Mouse (Mus musculus) heart, embryonic 14.5 days (tissue): Measurements from ENCODE around the gene Tfeb. TPM values are rescaled to one million over a fixed set of nuclear protein-coding genes. Genes with fewer than 3 reads are reported as not detected.

Source experiments
- ATAC-seq: fragments of 200-750 bp; cut with Nextera tagmentation; 2 replicates; pipeline ENCODE4 v1.8.0; 2017; ENCODE audit warnings: low read depth, moderate TSS enrichment; ENCODE audit not compliant: insufficient number of reproducible peaks, insufficient read depth, low FRiP score
- H3K27ac ChIP-seq, 2 experiments: fragments of 200-500 bp in 1 of 2; fragments of 300-500 bp in 1 of 2; sonication (generic) in 1 of 2; replicated peaks in 1 of 2; 2 replicates each; pipeline ENCODE4 v1.5.1; 2012 to 2014; ENCODE audit warnings: low read depth in 2 of 2, low read length in 2 of 2, control low read depth in 1 of 2, mild to moderate bottlenecking in 1 of 2, mixed read lengths in 1 of 2; ENCODE audit not compliant: control insufficient read depth in 1 of 2, insufficient read depth in 1 of 2
- H3K27me3 ChIP-seq: fragments of 300-500 bp; sonication (generic); 2 replicates; pipeline ENCODE4 v1.6.1; 2014; ENCODE audit warnings: mild to moderate bottlenecking, low read length, control low read depth; ENCODE audit not compliant: control insufficient read depth, insufficient read depth
- H3K36me3 ChIP-seq: fragments of 300-500 bp; sonication (generic); 2 replicates; pipeline ENCODE4 v1.6.1; 2014; ENCODE audit warnings: mild to moderate bottlenecking, control low read depth, low read length, mixed read lengths; ENCODE audit not compliant: control insufficient read depth, insufficient read depth
- H3K4me1 ChIP-seq, 2 experiments: fragments of 200-500 bp in 1 of 2; fragments of 300-500 bp in 1 of 2; sonication (generic) in 1 of 2; 2 replicates each; pipeline ENCODE4 v1.6.1; 2012 to 2014; ENCODE audit warnings: low read length in 2 of 2, control low read depth in 1 of 2, mixed read lengths in 1 of 2; ENCODE audit not compliant: control insufficient read depth in 2 of 2, insufficient read depth in 2 of 2
- H3K4me2 ChIP-seq: fragments of 300-500 bp; sonication (generic); 2 replicates; pipeline ENCODE4 v1.6.1; 2014; ENCODE audit warnings: mild to moderate bottlenecking, low read length
- H3K4me3 ChIP-seq, 2 experiments: fragments of 200-500 bp in 1 of 2; fragments of 300-500 bp in 1 of 2; sonication (generic) in 1 of 2; 2 replicates each; pipeline ENCODE4 v1.5.1; 2012 to 2014; ENCODE audit warnings: low read length in 2 of 2, mild to moderate bottlenecking in 2 of 2, control low read depth in 1 of 2, low read depth in 1 of 2, moderate library complexity in 1 of 2; ENCODE audit not compliant: control insufficient read depth in 1 of 2, insufficient read depth in 1 of 2
- H3K9ac ChIP-seq: fragments of 300-500 bp; sonication (generic); 2 replicates; pipeline ENCODE4 v1.6.1; 2014; ENCODE audit warnings: mild to moderate bottlenecking, low read length
- H3K9me3 ChIP-seq: fragments of 300-500 bp; sonication (generic); 2 replicates; pipeline ENCODE4 v1.6.1; 2016; ENCODE audit warnings: low read length, control low read depth; ENCODE audit not compliant: control insufficient read depth
- WGBS: fragments of 180-500 bp; shearing (Covaris S2); extraction: QIAGEN DNeasy Blood & Tissue Kit; methylation state at CpG from one replicate; pipeline ENCODE4 v1.1.7; 2014; 5-methylcytosine and 5-hydroxymethylcytosine counted together
- polyA plus RNA-seq: library from polyadenylated mRNA; unstranded; fragments of >200 nt; fragmentation: Nextera tagmentation; extraction: Ambion mirVana; gene quantifications from 2 replicates; pipeline ENCODE4 v1.2.1, GENCODE M21; 2014

The Tfeb gene
- polyA plus RNA-seq, 1 experiment from 2014 or later = 21.2 TPM

- H3K36me3 ChIP-seq = peaks cover 10% of the 10 kb centered on the region; the same call in 1 of the 2 replicates
- no peak for ATAC-seq
- no peaks in the 10 kb centered on the region for H3K9me3 ChIP-seq
- no peaks in the 10 kb centered on the region for H3K27me3 ChIP-seq
- no peak overlapping the region for H3K27ac ChIP-seq
- H3K4me2 ChIP-seq = no peak overlapping the region
- H3K4me3 ChIP-seq = no peak overlapping the region
- peaks cover under 1 to 4% of the 10 kb centered on the region in 2 experiments; a peak in 2 of 4 replicates for H3K4me1 ChIP-seq
- no peak overlapping the region for H3K9ac ChIP-seq
- 81% methylated on average over 3 of the region's 3 CpGs for WGBS
These were observed 45.7 kb downstream of the Tfeb start for GRCm38 (mm10) chr17:47782486-47782885.

- Histone ChIP-seq H3K36me3 (peaks cover 16% of the 10 kb centered on the region; the same call in 1 of the 2 replicates), H3K27ac (no peak overlapping the region), H3K4me3 (no peak overlapping the region), H3K4me1 (peaks cover 0 to 4% of the 10 kb centered on the region in 2 experiments; a peak in 1 of 4 replicates), H3K4me2 (no peak overlapping the region), H3K9me3 (no peaks in the 10 kb centered on the region), H3K9ac (no peak overlapping the region), H3K27me3 (no peaks in the 10 kb centered on the region)
- 70% methylated on average over 8 of the region's 8 CpGs for WGBS
- no peak for ATAC-seq
These were observed 46.8 kb downstream of the Tfeb start for GRCm38 (mm10) chr17:47783445-47784223.

- no peak overlapping the region for H3K27ac ChIP-seq
- peaks cover 0 to 4% of the 10 kb centered on the region in 2 experiments; a peak in 1 of 4 replicates for H3K4me1 ChIP-seq
- ATAC-seq = no peak
- H3K9me3 ChIP-seq = no peaks in the 10 kb centered on the region
- no peak overlapping the region for H3K4me3 ChIP-seq
- WGBS = 72% methylated on average over 6 of the region's 6 CpGs
- no peak overlapping the region for H3K9ac ChIP-seq
- no peak overlapping the region for H3K4me2 ChIP-seq
- no peaks in the 10 kb centered on the region for H3K27me3 ChIP-seq
- H3K36me3 ChIP-seq = peaks cover 21% of the 10 kb centered on the region
These were observed 47.6 kb downstream of the Tfeb start for GRCm38 (mm10) chr17:47784411-47784810.

GRCm38 (mm10) chr17:47787632-47788031 lies 50.8 kb downstream of the Tfeb start:
- Histone ChIP-seq H3K36me3 (peaks cover 46% of the 10 kb centered on the region), H3K4me1 (peaks cover 2 to 5% of the 10 kb centered on the region in 2 experiments; a peak in 3 of 4 replicates), H3K4me3 (no peak overlapping the region), H3K27ac (no peak overlapping the region), H3K27me3 (no peaks in the 10 kb centered on the region), H3K9ac (no peak overlapping the region), H3K9me3 (no peaks in the 10 kb centered on the region), H3K4me2 (no peak overlapping the region)
- ATAC-seq = no peak
- 51% methylated on average over 8 of the region's 8 CpGs for WGBS

- 19% methylated on average over 4 of the region's 4 CpGs for WGBS
- Histone ChIP-seq H3K9me3 (no peaks in the 10 kb centered on the region), H3K36me3 (peaks cover 46% of the 10 kb centered on the region), H3K27me3 (no peaks in the 10 kb centered on the region), H3K4me1 (peaks cover 8 to 12% of the 10 kb centered on the region in 2 experiments), H3K4me3 (no peak overlapping the region), H3K4me2 (no peak overlapping the region), H3K9ac (no peak overlapping the region), H3K27ac (no peak overlapping the region)
- ATAC-seq = no peak
These were observed 51.5 kb downstream of the Tfeb start for GRCm38 (mm10) chr17:47788306-47788705.

GRCm38 (mm10) chr17:47788996-47789395 lies 52.2 kb downstream of the Tfeb start:
- Histone ChIP-seq H3K9me3 (no peaks in the 10 kb centered on the region), H3K27ac (no peak overlapping the region), H3K27me3 (no peaks in the 10 kb centered on the region), H3K9ac (no peak overlapping the region), H3K36me3 (peaks cover 46% of the 10 kb centered on the region), H3K4me1 (peaks cover 12 to 15% of the 10 kb centered on the region in 2 experiments), H3K4me2 (no peak overlapping the region), H3K4me3 (no peak overlapping the region)
- ATAC-seq = no peak
- 82% methylated on average over 6 of the region's 6 CpGs for WGBS

GRCm38 (mm10) chr17:47792098-47792863 lies 55.5 kb downstream of the Tfeb start:
- Histone ChIP-seq H3K27me3 (no peaks in the 10 kb centered on the region), H3K36me3 (peaks cover 36% of the 10 kb centered on the region), H3K4me1 (peaks cover 20 to 28% of the 10 kb centered on the region in 2 experiments), H3K27ac (peak overlapping the region in 1 of 2 experiments; percentile 59; a peak in 1 of 4 replicates), H3K9me3 (no peaks in the 10 kb centered on the region), H3K9ac (no peak overlapping the region; the same call in 1 of the 2 replicates), H3K4me2 (no peak overlapping the region), H3K4me3 (no peak overlapping the region)
- peak; percentile 45 for ATAC-seq
- WGBS = 28% methylated on average over 15 of the region's 15 CpGs
